Mouse (Mus musculus): ENCODE data around the gene 1600002K03Rik. TPM values are rescaled to one million over a fixed set of nuclear protein-coding genes. Genes with fewer than 3 reads are reported as not detected.

1600002K03Rik gene
- total and polyA plus RNA-seq, 2 experiments from 2014 or later = 2.6 to 4.4 TPM

GRCm38 (mm10) chr10:80174705-80175104 is 2.0 kb downstream of the 1600002K03Rik start:
- Histone ChIP-seq H3K9ac (replicated peaks; ENCODE audit: low read length) (no peak overlapping the region), H3K27me3 (ENCODE audit: insufficient read depth, low read length) (no peaks in the 10 kb centered on the region), H3K9me3 (ENCODE audit: low read length) (no peaks in the 10 kb centered on the region), H3K36me3 (ENCODE audit: insufficient read depth, low read length) (peaks cover 20% of the 10 kb centered on the region; the same call in 1 of the 2 replicates), H3K4me1 (ENCODE audit: insufficient read depth, low read length) (no peaks in the 10 kb centered on the region), H3K27ac (no peak overlapping the region), H3K4me2 (ENCODE audit: low read depth, low read length) (no peak overlapping the region), H3K4me3 (ENCODE audit: low read length) (no peak overlapping the region)
- peak; percentile 61 for TF ChIP-seq CTCF (IDR thresholded peaks at IDR 0.05; ENCODE audit: low read depth)
- ATAC-seq (no peak), DNase-seq (ENCODE audit: low spot score) (peak; percentile 57)
- 51% methylated on average over 2 of the region's 2 CpGs for WGBS

DNA sequence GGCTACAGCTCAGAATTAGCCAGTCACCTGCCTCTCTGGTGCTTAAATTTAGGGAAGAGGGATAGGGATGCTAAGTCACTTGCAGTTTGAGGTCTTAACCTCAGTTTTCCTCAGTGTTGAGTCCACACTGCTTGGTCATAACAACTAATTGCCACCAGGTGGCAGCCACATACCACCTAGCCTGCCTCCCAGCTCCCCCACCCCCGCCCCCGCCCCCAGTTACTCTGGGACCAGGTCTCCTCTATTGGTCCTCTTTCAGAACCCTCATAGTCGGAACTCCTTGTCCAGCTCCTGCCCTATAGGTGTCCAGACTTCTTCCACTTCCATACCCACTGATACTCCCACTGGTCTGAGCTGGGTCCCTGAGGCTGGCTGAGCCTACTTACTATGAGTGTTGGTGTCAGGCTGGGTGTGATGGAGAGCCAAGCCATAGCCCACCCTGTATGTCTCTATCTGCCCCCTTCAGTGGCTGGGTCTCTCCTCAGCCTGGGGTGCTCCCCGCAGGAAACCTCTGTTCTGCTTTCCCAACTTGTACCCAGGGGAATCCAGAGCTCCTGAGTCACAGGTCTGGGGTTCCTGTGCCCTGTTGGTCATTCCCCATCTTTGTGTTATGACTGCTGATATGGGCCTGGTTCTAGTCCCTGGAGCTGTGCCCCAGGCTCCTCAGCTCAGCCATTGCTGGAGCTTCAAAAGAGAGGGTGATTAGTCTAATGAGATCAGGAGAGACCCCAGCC is 3.0 kb downstream of the 1600002K03Rik start:
- ATAC-seq (0 out of 2 replicates have a peak, but pooled peaks have one; percentile 10), DNase-seq (ENCODE audit: low spot score) (peak; percentile 79)
- TF ChIP-seq CTCF (IDR thresholded peaks at IDR 0.05; ENCODE audit: low read depth) = peak; percentile 79
- 0 out of 2 replicates have a peak, but pooled peaks cover 5% of the 10 kb centered on the region for H3K4me1 ChIP-seq (ENCODE audit: insufficient read depth, low read length)
- H3K36me3 ChIP-seq (ENCODE audit: insufficient read depth, low read length) = peaks cover 12% of the 10 kb centered on the region; the same call in 1 of the 2 replicates
- no peak overlapping the region for H3K4me3 ChIP-seq (ENCODE audit: low read length)
- WGBS = 25% methylated on average over 4 of the region's 4 CpGs
- H3K27me3 ChIP-seq (ENCODE audit: insufficient read depth, low read length) = no peaks in the 10 kb centered on the region
- no peak overlapping the region for H3K9ac ChIP-seq (replicated peaks; ENCODE audit: low read length)
- no peak overlapping the region for H3K27ac ChIP-seq
- H3K4me2 ChIP-seq (ENCODE audit: low read depth, low read length) = no peak overlapping the region
- no peaks in the 10 kb centered on the region for H3K9me3 ChIP-seq (ENCODE audit: low read length)

GRCm38 (mm10) chr10:80176270-80176834 is 3.6 kb downstream of the 1600002K03Rik start:
- Histone ChIP-seq H3K9me3 (ENCODE audit: low read length) (no peaks in the 10 kb centered on the region), H3K4me2 (ENCODE audit: low read depth, low read length) (no peak overlapping the region), H3K9ac (replicated peaks; ENCODE audit: low read length) (no peak overlapping the region), H3K36me3 (ENCODE audit: insufficient read depth, low read length) (peaks cover 8% of the 10 kb centered on the region; the same call in 1 of the 2 replicates), H3K4me3 (ENCODE audit: low read length) (no peak overlapping the region), H3K27ac (no peak overlapping the region), H3K4me1 (ENCODE audit: insufficient read depth, low read length) (0 out of 2 replicates have a peak, but pooled peaks cover 7% of the 10 kb centered on the region), H3K27me3 (ENCODE audit: insufficient read depth, low read length) (no peaks in the 10 kb centered on the region)
- DNase-seq (ENCODE audit: low spot score) = no peak
- WGBS = 74% methylated on average over 5 of the region's 5 CpGs
- TF ChIP-seq CTCF (IDR thresholded peaks at IDR 0.05; ENCODE audit: low read depth) = no peak
- no peak for ATAC-seq

DNA sequence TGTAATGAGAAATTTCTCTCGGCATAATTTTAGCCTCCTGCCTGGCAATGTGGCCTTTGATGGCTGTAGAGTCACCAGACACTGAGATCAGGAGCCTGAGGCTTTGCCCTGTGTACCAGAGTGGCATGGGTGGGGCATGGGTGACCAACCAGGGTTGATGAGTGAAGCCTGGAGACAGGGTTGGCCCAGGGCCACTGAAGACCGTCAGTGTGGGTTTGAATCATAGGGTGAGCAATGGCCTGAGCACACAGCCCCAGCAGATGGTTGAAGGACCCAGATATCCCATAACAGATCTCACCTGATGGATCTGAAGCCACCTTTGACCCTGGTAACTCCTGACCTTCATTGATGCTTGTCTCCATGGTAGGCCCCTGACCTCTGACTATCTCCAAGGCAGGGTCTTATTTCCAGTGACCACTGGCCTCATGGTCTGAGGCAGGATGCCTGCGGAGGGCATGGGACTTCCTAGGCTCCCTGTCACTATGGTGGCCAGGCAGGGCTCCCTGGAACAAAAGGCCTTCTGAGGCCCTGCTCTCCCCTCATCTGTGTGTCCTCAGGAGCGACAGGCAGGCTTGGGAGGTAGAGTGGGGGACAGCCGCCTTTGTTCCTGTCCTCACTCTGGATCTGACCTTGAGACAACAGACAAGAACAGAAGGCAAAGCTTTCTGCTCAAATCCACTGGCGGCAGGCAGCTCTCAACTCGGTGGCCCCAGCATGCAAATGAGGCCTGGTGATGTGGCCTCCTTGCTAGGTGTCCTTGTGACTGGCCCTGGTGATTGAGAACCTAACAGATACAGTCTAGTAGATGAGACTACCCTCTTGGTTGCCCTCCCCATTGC is 4.9 kb downstream of the 1600002K03Rik start:
- no peak for DNase-seq (ENCODE audit: low spot score)
- 0 out of 2 replicates have a peak, but pooled peaks cover 7% of the 10 kb centered on the region for H3K4me1 ChIP-seq (ENCODE audit: insufficient read depth, low read length)
- no peak overlapping the region for H3K9ac ChIP-seq (replicated peaks; ENCODE audit: low read length)
- ATAC-seq = no peak
- H3K27ac ChIP-seq = no peak overlapping the region
- WGBS = 52% methylated on average over 7 of the region's 7 CpGs
- H3K4me2 ChIP-seq (ENCODE audit: low read depth, low read length) = no peak overlapping the region
- no peaks in the 10 kb centered on the region for H3K27me3 ChIP-seq (ENCODE audit: insufficient read depth, low read length)
- no peak for TF ChIP-seq CTCF (IDR thresholded peaks at IDR 0.05; ENCODE audit: low read depth)
- H3K4me3 ChIP-seq (ENCODE audit: low read length) = no peak overlapping the region
- H3K36me3 ChIP-seq (ENCODE audit: insufficient read depth, low read length) = no peaks in the 10 kb centered on the region
- no peaks in the 10 kb centered on the region for H3K9me3 ChIP-seq (ENCODE audit: low read length)

DNA sequence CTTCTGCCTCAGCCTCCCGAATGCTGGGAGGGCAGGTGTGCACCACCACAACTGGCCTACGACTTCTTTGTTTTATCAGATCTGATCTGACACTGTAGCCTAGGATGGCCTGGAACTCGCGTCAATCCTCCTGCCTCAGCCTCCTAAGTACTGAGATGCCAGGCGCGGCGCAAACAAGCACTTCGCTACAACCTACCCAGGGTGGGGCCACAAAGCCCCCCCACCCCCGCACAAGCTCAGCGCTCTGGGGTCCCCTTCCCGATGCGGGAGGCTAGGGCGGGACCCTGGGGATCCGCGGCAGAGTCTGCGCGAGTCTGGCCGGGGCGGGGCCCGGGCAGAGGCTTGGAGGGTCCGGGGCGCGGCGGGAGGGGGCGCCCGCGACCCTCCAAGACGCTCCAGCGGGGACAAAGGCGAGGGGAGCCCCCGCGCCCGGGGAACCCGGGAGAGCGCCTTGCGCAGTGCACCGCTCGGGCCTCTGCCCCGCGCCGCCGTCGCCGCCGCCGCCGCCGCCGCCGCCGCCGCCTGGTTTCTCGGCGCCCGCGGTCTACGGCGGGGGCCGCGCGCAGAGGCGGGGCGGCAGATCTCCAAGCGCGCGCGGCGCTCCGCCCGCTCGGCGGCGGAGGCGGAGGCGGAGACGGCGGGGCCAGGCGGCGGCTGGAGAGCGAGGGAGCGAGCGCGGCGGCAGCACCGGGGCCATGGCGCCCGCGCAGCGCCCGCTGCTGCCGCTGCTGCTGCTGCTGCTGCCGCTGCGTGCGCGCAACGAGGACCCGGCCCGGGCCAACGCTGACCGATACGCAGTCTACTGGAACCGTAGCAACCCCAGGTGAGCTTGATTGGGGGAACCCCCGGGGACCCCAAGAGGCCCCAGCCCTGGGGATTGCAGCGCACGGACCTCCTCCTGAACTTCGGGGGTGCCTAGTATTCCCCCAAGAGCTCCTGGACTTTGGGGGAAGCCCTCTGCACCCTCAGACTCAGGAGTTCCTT is 6.6 kb downstream of the 1600002K03Rik start, which contains the start of gene Efna2:
Gene Efna2 (plus strand): TSS at position 415 of the 984 bp plus-strand sequence.
- no peaks in the 10 kb centered on the region for H3K36me3 ChIP-seq (ENCODE audit: insufficient read depth, low read length)
- H3K9me3 ChIP-seq (ENCODE audit: low read length) = no peaks in the 10 kb centered on the region
- H3K27ac ChIP-seq = peak within 1 kb of the TSS; percentile 58
- H3K27me3 ChIP-seq (ENCODE audit: insufficient read depth, low read length) = no peaks in the 10 kb centered on the region
- TF ChIP-seq CTCF (IDR thresholded peaks at IDR 0.05; ENCODE audit: low read depth) = no peak
- H3K4me3 ChIP-seq (ENCODE audit: low read length) = peak within 1 kb of the TSS; percentile 69
- H3K4me1 ChIP-seq (ENCODE audit: insufficient read depth, low read length) = 0 out of 2 replicates have a peak, but pooled peaks cover 7% of the 10 kb centered on the region
- WGBS = 3% methylated on average over 50 of the region's 106 CpGs
- H3K9ac ChIP-seq (replicated peaks; ENCODE audit: low read length) = peak within 1 kb of the TSS; percentile 85
- DNase-seq (ENCODE audit: low spot score) = peak; percentile 78
- ATAC-seq = peak; percentile 58
- peak within 1 kb of the TSS; percentile 85 for H3K4me2 ChIP-seq (ENCODE audit: low read depth, low read length)
